Mouse (Mus musculus): ENCODE results near the gene Hk1.

DNA sequence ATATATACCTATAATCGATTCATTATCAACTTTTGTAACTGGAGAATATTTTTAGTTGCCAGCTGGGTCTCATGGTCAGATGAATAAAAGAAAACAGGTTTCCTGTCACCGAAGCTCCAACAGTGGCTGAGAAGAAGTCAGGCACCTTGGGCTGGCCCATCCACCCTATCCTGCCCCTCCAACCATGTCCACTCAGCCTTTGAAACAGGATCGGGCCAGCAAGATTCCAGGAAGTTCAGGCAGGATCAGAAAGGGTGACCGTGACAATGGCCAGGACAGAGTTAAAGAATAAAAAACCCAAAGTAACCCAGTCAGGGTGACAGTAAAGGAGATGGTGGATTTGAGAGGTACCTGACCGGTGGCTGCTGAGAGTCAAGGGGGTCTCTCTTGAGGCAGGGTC is 70.1 kb downstream of the Hk1 start:
- TF ChIP-seq CTCF (conservative IDR thresholded peaks at IDR 0.05; ENCODE audit: low read length) (no peak), POU5F1 (IDR thresholded peaks at IDR 0.05; ENCODE audit: borderline replicate concordance, low read length) (no peak)

Data from E14TG2a.4 (cell line).